Mouse (Mus musculus) A20 (cell line): ENCODE measurements around the gene Hnrnpa1.

Experiments
- DNase-seq: peaks from one replicate; pipeline ENCODE4 v3.0.0-alpha.2; 2011; ENCODE audit warnings: low read depth, low spot score

Gene Hnrnpa1

DNA sequence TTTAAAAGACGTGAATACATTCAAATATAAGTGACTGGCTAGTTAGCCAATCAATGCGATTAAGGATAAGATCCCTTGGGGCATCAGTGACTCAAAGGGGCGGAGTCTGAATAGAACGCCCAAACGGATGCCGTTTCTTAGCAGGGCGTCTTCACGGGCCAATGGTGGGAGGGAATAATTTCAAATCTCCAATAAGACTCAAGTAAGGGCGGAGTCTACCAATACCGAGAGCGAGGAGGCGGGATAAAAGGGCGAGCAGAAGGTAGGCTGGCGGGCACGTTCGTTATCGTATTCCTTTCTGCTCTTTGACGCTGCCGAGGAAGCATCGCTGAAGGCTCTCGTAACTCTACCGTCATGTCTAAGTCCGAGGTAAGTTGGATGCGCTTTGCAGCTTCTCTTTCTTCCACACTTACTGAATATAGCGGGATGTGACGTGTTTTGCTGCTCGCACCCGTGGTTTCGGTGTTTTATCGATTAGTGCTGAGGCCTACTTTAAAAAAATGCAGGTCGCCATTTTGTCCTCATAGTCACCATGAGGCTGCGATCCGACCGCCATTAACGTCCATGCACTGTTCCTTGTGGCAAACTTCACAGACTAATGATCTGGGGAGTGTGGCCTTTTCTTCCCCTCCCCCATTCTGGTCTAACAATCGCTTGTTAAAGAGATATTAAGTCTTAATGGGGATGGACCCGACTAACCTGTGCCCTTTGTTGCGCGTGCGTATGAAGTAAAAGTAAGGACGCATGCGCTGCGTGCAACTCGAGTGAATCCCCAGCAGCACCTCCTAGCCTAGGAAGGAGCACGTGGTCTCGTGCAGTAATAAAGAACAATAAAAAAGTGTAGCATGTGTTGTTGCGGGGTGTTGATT, at the start of gene Hnrnpa1:
Gene Hnrnpa1, plus strand, starts transcription at position 273 of the 869 bp plus-strand sequence.
- peak; percentile 98 for DNase-seq

DNA sequence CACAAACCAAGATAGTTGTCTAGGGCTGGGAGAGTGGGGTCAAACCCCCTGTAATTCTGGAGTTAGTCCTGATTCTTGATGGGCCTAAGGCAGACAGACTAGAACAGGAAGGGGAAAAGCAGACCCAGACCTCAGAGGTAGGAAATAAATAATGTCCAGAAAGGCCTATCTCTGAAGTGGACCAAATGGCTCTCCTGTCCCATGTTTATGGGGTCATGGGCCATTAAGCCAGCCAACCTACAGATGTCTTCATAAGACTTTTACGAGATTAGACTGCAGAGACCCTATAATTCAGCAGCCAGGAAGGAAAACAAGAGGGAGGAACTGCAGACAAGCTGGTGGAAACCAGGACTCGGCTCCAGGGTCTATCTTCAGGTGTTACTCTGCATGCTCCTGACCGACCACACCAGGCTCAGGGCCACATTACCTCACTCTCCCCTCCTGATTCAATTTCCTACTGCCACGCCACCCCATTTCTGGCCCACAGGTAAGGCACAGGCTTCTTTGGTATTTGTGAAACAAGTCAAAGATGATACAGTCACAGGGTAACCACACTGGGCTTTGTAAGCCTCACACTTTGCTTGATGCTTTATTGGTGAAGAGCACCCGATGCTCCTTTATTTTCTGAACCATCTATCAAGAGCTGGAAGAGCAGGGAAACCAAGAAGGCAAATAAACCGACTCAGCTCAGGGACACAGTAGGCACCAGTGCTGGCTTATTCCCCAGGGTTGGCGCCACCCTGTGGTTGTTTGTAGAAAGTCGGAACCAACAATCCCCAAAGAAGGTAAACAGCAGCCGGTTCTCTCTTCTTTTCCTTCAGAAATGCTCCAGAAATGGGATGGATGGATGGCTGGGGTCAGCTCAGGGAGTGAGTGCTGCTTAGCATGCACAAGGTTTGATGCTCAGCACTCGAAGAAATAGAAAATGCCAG, 49.4 kb upstream of the Hnrnpa1 start:
- peak; percentile 43 for DNase-seq

DNA sequence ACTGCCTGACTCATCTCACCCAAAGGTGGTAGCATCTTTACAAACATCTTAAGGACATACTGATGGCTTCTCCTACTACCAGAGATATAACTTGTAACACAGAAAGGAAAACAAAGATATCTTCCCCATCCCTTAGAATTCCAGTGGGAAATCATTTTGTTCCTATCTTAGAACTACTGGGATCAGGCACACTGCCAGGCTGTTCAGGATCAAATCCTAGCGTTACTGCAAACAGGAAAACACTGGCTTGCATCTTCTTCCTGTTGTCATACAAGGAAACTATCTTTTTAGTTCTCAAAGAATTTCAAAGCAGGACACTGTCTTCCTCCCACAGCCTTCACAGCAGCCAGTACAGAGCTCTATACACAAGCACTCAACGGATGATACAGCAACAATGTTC, 46.6 kb upstream of the Hnrnpa1 start:
- no peak for DNase-seq

DNA sequence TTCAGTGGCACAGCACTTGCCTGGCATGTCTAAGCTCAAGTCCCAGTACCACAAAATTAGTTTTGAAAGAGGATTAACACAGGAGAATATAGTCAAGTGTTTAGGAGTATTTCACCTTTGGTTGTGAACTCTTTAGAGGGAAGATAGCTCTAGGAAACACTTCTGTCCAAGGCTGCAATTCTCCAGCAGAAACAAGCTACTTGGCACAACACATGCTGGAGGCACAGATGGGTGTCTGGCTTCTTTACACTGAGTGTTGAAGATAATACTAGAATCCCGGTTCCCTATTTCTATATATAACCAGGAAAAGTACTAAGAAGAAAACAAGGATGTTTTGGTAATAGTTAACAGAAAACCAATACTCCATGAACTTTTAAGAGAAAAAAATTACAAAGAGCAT, 43.4 kb upstream of the Hnrnpa1 start:
- no peak for DNase-seq

DNA sequence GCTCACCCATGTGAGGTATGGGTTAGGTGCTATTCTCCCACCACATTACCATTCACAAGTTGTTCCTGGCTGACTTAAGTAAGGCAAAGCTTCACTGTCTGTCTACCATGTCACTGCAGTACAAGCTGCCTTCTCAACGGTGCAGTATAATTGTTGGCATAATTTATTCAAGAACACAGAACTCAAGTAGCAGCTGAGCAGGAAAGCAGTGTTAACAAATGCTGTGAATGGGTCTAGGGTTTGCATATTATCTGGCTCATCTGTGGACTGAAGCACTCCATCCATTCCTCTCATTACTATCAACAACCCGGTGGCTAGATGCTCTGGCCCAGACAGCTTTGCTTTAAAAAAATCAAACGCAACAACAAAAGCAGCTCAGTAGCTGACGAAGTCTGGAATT, 42.4 kb upstream of the Hnrnpa1 start:
- no peak for DNase-seq

DNA sequence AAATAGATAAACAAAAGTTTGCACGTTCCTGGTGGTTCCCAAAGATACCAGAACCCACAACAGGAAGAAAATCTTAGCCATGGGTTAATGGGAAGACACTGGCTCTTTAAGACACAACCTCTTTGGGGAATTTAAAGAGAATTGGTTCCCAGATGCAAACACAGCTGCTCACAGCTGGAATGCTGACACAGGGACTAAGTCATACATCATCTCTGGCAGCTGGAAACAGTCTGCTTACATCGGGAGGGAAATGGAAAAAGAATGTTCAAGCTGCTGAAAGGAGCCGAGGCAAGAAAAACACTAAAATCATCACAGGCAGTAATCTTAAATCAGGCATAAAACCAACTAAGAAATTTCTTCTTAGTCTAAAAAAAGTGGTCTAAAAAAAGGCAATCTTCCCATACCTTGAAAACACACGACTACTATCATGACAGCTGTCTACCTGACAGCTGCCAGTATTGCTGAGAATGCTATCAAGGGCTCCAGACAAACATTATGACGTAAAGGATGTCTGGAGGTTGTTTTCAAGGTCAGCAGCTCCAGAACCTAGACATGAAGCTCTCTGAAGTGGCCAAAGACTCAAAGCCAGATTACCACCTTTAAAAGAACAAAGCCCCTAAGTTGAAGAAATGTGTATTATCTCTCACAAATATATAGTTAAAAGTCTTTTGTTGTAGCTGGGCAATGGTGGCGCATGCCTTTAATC, 38.0 kb upstream of the Hnrnpa1 start:
- no peak for DNase-seq

DNA sequence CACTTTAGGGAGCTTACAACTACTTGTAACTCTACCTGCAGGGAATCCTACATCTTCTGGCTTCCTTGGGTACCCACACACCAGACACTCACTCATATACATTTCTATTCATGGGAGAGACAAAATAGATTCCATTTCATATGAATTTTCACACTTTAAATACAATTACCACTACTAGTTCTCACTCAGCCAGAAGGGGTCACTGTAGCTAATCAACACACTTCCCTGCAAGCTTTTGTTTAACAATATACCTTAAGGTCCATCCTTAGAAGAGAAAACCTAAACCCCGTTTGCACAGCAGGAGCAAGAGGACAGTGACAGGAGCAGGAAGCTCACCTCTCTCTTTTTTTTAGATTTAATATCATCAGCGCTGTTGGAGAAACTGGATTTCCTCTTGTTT, 35.1 kb upstream of the Hnrnpa1 start:
- DNase-seq, result no peak

DNA sequence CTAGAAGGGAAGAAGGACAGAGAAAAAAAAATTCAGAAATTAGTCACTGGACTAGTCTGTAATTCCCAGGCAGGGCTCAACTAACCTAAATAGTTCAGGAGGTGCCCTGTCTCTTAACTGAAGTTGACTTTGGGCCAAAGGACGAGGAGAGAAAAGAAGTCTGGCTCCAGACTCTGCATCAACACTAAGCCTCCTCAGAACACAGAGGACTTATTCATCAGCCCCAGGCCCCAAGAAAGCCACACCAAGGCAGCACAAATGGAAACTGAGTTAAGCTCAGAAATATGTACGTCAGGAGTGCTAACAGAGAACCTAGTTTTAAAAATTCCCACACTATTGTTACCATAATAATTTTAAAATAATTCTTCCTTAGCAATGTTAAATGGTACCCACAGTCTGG, 26.1 kb upstream of the Hnrnpa1 start:
- no peak for DNase-seq

DNA sequence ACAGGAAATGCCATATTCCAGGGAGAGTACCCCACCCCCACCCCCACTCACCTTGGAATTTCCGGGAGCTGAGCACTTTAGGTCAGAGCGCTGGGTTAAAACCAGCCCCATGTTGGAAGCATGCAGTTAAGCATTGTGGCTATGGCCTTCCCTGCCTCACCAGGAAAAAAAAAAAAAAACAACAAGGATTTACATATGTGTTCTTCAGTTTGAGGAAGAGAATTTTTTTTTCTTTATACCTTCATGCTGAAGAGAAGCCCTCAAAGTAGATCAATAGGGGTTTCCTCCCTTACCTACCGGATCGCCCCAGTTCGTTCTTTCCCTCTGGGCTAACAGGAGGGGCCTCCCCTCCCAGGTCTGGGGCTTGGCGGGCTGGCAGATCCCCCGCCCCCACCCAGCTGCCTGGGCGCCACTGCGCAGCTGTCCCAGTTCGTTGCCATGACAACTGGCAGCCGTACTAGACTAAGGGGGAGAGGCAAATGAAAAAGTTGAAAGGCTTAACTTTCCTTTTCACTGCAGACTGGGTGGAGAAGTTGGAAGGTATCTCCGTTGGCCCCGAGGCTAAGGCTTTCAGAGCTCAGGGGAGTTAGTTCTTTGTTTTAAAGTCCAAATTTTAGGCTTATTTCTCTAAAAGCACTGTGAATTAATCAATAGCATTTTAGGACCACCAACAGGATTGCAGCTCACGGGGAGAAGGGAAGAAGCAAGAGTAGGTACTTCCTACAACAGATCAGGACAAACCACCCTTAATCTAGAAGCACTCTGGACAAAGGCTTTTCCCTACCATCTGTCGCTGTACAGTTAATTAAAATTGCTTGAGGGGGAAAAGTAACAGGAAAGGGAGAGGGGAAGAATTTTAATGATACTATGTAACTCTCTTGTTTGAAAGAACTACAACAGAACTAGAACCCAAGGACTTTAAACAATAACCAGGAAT, 25.0 kb upstream of the Hnrnpa1 start:
- DNase-seq, result peak; percentile 96

DNA sequence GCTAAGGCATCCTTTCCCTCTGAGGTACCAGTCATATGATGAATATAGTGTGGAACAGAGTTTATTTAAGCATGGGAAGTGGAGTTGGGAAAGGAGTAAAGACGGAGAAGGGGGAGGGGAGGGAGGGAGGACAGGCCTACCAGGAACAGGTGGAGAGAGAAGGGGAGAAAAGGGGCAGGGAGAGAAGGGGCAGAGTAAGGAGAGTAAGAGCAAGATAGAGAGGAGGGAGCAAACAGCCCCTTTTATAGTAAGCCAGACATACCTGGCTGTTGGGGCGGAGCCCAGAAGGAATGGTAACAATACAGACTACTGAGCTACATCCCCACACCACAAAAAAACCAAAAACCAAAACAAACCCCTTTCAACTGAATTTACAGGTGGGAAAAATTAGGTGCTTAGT, 24.2 kb upstream of the Hnrnpa1 start:
- no peak for DNase-seq

DNA sequence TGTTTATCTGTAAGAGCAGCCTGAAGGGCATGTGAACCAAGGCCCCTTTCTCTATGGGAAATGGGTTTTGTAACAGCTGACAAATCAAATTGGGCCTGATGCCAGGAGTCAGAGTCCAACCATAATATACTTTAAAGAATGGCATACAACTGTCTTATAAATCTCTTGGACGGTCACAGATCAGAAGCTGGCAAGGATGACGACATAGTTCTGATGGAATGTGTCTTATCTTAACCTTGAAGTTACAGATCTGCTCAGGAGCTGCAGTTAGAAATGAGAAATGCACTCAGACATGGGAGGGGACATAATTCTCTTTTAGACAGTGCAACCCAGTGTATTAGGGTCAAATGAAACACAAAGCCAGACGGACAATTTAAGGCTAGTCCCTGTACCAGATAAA, 19.4 kb upstream of the Hnrnpa1 start:
- no peak for DNase-seq

DNA sequence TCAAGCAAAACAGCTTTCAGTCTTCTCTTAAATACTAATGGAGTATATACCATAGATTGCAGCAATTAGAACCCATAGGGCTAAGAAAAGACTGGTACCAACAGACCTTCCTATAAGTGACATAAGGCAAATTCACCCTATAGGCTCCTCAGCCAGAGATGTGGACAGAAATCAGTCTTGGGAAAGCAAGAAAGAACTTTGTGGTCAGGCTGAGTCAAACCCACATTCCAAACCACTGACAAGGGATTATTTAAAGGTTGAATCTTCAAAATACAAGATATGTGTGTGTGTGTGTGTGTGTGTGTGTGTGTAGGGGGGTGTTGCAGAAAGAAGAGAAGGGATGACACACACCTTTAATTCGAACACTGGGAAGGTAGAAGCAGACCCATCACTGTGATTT, 18.8 kb upstream of the Hnrnpa1 start:
- DNase-seq, result no peak

DNA sequence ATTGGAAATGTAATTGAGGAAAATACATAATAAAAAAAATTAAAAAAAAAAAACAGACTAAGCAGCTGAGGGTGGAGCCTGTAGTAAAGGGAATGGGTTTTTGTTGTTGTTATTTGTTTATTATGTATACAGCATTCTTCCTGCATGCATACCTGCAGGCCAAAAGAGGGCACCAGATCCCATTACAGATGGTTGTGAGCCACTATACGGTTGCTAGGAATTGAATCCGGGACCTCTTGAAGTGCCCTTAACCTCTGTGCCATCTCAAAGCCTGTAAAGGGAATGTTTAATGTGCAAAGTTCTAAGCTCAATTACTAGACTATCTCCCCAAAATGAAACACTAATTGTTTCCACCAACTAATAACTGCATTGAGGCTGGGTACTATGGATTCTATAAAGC, 16.1 kb upstream of the Hnrnpa1 start:
- no peak for DNase-seq

DNA sequence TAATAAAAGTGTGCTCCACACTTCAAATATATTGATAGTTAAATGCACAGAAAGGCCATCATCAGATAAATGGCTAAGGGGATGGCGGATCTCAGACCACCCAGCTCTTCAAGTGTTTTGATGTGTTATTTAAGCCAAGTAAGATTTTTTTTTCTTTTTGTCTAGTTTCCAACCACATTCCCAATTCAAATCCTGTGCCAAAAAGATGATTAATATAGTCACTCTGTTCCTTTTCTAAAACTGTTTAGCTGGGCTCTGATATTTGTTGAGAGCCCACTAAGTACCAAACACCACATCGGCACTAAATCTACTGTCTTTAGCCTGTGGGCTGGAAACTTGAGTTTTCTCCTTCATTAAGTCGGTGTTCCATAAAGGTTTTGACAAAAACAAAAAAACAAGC, 13.2 kb upstream of the Hnrnpa1 start:
- DNase-seq, result no peak

DNA sequence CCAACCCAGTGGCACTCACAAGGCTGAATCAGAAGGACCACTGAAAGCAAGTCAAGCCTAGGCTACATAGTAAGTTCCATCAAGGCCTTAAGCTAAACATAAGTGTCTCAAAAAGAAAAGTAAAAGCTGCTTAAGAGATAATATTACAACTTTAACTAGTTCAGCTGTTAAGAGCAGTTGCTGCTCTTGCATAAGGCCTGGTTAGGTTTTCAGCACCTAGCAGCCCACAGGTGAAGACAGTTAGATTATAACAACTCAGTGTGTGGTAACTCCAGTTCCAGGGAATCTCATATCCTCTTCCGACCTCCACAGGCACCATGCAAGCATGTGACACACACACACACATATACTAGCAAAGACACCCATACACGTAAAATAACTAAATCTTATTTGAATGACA, 12.7 kb upstream of the Hnrnpa1 start:
- DNase-seq, result no peak

DNA sequence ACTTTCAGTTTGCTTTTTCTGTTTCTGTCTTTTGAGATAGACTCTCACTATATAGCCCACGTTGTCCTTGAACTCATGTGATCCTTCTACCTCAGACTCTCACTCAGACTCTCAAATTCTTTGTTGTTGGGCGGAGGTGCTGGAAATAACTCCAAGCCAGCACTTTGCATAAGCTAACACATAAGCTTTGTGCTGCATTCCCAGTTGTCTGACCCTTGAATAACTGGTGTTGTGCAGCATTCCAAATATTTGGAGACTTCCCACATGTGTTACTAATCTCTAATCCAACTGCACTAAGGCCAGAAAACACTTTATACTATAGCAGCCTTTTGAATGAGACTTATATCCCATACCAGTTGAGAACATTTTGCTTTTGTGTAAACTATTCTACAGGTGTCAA, 11.3 kb upstream of the Hnrnpa1 start:
- no peak for DNase-seq

DNA sequence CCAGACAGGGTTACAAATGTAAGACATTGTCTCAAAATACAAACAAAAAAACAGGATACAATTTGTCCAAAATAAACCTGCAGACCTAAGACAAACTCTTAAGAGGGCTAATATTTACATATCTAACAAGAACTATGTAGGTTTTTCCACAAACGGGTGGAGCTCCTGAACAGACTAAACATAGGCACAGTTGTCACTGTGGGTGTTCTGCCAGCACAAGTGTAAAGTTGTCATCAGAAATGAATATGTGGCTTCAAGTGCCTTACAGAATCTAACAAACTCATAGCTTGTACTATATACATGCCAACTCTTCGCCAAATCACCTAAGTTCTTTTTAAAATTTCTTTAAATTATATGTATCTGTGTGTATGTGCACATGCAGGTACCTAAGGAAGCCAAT, 7.1 kb upstream of the Hnrnpa1 start:
- no peak for DNase-seq

DNA sequence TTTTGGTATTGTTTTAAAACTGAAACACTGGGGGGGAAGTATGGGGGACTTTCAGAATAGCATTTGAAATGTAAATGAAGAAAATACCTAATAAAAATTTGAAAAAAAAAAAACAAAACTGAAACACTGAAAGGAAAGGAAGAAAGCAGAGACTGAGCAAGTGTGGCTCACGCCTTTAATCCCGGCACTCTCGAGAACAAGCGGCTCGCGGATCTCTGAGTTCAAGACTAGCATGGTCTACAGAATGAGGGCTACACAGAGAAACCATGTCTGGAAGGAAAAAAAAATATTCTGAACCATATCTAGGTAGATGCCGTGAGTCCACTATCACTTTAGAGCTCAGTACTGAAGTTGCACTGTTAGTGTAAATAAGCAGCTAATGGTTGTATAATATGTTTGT, 2.9 kb upstream of the Hnrnpa1 start:
- no peak for DNase-seq

DNA sequence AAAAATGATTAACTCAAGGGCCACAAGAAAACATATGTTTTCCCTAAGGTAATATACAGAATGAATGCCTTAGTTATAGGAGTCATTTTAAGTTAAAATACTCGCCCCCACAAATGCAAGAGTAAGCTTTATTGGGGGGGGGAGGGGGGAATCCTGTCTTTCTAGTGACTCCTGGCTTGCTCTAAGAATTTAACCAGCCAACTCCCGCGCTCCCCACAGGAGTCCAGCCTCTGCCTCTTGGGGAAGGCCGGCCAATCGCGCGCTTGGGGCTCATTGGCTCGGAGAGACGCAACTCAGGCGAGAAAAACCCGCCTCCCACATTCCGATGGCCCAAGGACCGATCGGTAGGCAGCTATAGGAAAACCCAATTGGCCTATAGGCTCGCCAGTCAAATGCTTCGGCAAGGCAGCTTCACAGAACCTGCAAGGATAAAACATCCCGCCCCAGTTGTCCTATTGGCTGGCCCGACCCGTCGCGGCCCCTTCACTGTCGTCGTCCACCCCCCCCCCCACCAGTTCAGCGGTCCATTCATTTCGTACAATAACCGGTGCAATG, 1.0 kb upstream of the Hnrnpa1 start:
- DNase-seq, result peak; percentile 97

DNA sequence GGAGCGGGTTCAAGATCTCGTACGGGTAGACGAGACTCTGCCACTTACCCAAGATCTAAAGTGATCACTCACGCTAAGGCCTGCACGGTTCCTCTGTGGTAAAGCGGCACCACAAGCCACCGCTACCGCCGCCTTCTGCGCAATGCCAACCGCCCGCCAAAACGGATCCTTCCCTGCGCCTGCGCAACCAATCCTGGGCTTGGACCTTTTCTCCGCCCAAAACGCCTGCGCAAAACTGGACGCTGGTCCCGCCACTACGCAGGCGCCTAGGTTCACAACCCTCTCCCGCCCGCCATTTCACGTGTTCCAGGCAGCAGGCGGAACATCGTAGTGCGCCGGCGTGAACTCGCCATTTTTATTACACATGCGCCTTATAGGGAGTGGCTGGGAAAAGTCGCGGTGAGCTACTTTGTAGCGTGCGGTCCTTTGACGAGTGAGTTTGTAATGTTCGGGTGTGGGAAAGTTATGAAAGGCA, 510 bp upstream of the Hnrnpa1 start, which contains the start of gene Cbx5:
Gene Cbx5, minus strand, starts transcription at position 132 of the 475 bp plus-strand sequence.
- DNase-seq, result peak; percentile 98
